Mouse (Mus musculus) cerebellum, adult 2 months (tissue): Measurements from ENCODE around the gene Rgs7bp.

Experiments
- CTCF ChIP-seq: fragments of 200-500 bp; IDR thresholded peaks from 2 replicates; pipeline ENCODE4 v1.5.1; 2011; ENCODE audit warnings: low read depth, mild to moderate bottlenecking, control low read depth, low read length, moderate library complexity, borderline replicate concordance; ENCODE audit not compliant: insufficient read depth
- POLR2A ChIP-seq: fragments of 200-500 bp; IDR thresholded peaks from 2 replicates; pipeline ENCODE4 v1.6.1; 2011; ENCODE audit warnings: low read length, control low read depth, borderline replicate concordance; ENCODE audit not compliant: insufficient read depth

GRCm38 (mm10) chr13:105037816-105038215, 16.9 kb downstream of the Rgs7bp start:
- TF ChIP-seq CTCF (no peak), POLR2A (no peak)
